Mouse (Mus musculus) limb, embryonic 14.5 days (tissue): ENCODE data around the gene Cachd1. TPM values are rescaled to one million over a fixed set of nuclear protein-coding genes. Genes with fewer than 3 reads are reported as not detected.
A peak's percentile ranks its signal among the peaks of the same experiment; 100 is the strongest.

Source experiments
- ATAC-seq: fragments of 200-750 bp; cut with Nextera tagmentation; 2 replicates; pipeline ENCODE4 v1.8.0; 2017; ENCODE audit warnings: low read depth, moderate number of reproducible peaks, moderate TSS enrichment; ENCODE audit not compliant: low FRiP score
- DNase-seq: peaks from one replicate; pipeline ENCODE4 v3.0.0-alpha.2; 2015; ENCODE audit warnings: low spot score
- H3K27ac ChIP-seq: fragments of 300-500 bp; sonication (generic); replicated peaks from 2 replicates; pipeline ENCODE4 v1.5.1; 2014; ENCODE audit warnings: low read depth, mild to moderate bottlenecking, low read length, moderate library complexity, mixed read lengths
- H3K27me3 ChIP-seq: fragments of 300-500 bp; sonication (generic); 2 replicates; pipeline ENCODE4 v1.6.1; 2014; ENCODE audit warnings: low read length, mixed read lengths; ENCODE audit not compliant: control insufficient read depth, insufficient read depth
- H3K36me3 ChIP-seq: fragments of 300-500 bp; sonication (generic); 2 replicates; pipeline ENCODE4 v1.6.1; 2014; ENCODE audit warnings: mild to moderate bottlenecking, low read length, moderate library complexity, mixed read lengths; ENCODE audit not compliant: control insufficient read depth, insufficient read depth
- H3K4me1 ChIP-seq: fragments of 300-500 bp; sonication (generic); 2 replicates; pipeline ENCODE4 v1.6.1; 2014; ENCODE audit warnings: antibody characterized with exemption, low read length, mixed read lengths; ENCODE audit not compliant: control insufficient read depth, insufficient read depth
- H3K4me2 ChIP-seq: fragments of 300-500 bp; sonication (generic); replicated peaks from 2 replicates; pipeline ENCODE4 v1.6.1; 2014; ENCODE audit warnings: low read depth, mild to moderate bottlenecking, low read length, moderate library complexity; ENCODE audit not compliant: severe bottlenecking
- H3K4me3 ChIP-seq: fragments of 300-500 bp; sonication (generic); replicated peaks from 2 replicates; pipeline ENCODE4 v1.5.1; 2014; ENCODE audit warnings: low read length
- H3K9ac ChIP-seq: fragments of 300-500 bp; sonication (generic); 2 replicates; pipeline ENCODE4 v1.6.1; 2014; ENCODE audit warnings: mild to moderate bottlenecking, low read depth, low read length, moderate library complexity; ENCODE audit not compliant: severe bottlenecking
- H3K9me3 ChIP-seq: fragments of 300-500 bp; sonication (generic); 2 replicates; pipeline ENCODE4 v1.6.1; 2016; ENCODE audit warnings: low read length; ENCODE audit not compliant: control insufficient read depth
- POLR2A ChIP-seq: fragments of 200-500 bp; IDR thresholded peaks from 2 replicates; pipeline ENCODE4 v1.8.0; 2012; ENCODE audit warnings: inconsistent platforms, mild to moderate bottlenecking, moderate library complexity, borderline replicate concordance; ENCODE audit not compliant: insufficient read depth, insufficient read length; ENCODE audit errors: extremely low read depth
- WGBS: fragments of 180-500 bp; shearing (Covaris S2); extraction: QIAGEN DNeasy Blood & Tissue Kit; methylation state at CpG from one replicate; pipeline ENCODE4 v1.1.7; 2014; 5-methylcytosine and 5-hydroxymethylcytosine counted together
- polyA plus RNA-seq, 2 experiments: library from polyadenylated mRNA; depleted of rRNA in 1 of 2; stranded (reverse) in 1 of 2; unstranded in 1 of 2; fragments of >200 nt; fragmentation: Nextera tagmentation in 1 of 2; extraction: Ambion mirVana in 1 of 2; gene quantifications; 2 replicates each; pipeline versions ENCODE4 v1.2.1 to v1.2.3; 2012 to 2014

Gene Cachd1
- polyA plus RNA-seq, 2 experiments = 37.3 to 103 TPM

GRCm38 (mm10) chr4:100850846-100851495, 74.5 kb downstream of the Cachd1 start:
- H3K4me3 ChIP-seq = no peak overlapping the region
- H3K4me1 ChIP-seq = peaks cover 54% of the 10 kb centered on the region
- ATAC-seq = no peak
- H3K27ac ChIP-seq = no peak overlapping the region
- no peaks in the 10 kb centered on the region for H3K9me3 ChIP-seq
- DNase-seq = no peak
- no peaks in the 10 kb centered on the region for H3K27me3 ChIP-seq
- 65% methylated on average over 7 of the region's 7 CpGs for WGBS
- H3K36me3 ChIP-seq = no peaks in the 10 kb centered on the region
- H3K4me2 ChIP-seq = no peak overlapping the region
- no peak overlapping the region for H3K9ac ChIP-seq
- no peak for TF ChIP-seq POLR2A

- H3K4me1 ChIP-seq = peaks cover 58% of the 10 kb centered on the region
- H3K27me3 ChIP-seq = no peaks in the 10 kb centered on the region
- no peak for TF ChIP-seq POLR2A
- DNase-seq (no peak), ATAC-seq (no peak)
- WGBS = 25% methylated on average over 3 of the region's 3 CpGs
- H3K36me3 ChIP-seq = no peaks in the 10 kb centered on the region
- H3K27ac ChIP-seq = peak overlapping the region; percentile 15; the same call in 1 of the 2 replicates
- no peak overlapping the region for H3K9ac ChIP-seq
- no peaks in the 10 kb centered on the region for H3K9me3 ChIP-seq
- no peak overlapping the region for H3K4me3 ChIP-seq
- no peak overlapping the region for H3K4me2 ChIP-seq
Observed at GRCm38 (mm10) chr4:100852448-100852847, 76.0 kb downstream of the Cachd1 start.

DNA sequence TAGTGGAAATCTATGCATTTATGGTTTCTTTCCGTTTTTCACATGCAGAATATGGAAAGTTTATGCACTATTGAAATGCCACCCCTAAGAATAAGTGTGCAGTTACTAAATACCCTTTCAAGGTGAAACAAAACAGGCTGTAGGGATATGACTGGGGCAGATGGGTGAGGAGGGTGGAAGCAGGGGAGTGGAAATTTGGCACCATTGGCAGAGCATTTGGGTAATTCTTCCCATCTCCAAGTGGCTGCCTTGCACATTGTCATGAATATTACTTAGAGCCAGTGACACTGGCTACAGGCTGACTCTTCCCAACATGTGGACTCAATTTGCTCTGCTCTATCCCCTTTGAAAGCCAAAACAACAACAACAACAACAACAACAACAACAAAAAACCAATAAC, 77.0 kb downstream of the Cachd1 start:
- DNase-seq = no peak
- H3K4me3 ChIP-seq = no peak overlapping the region
- 0 out of 2 replicates have a peak overlapping the region, but pooled peaks have one; percentile 15 for H3K27ac ChIP-seq
- no peak overlapping the region for H3K9ac ChIP-seq
- no peaks in the 10 kb centered on the region for H3K9me3 ChIP-seq
- peaks cover 62% of the 10 kb centered on the region for H3K4me1 ChIP-seq
- H3K27me3 ChIP-seq = no peaks in the 10 kb centered on the region
- WGBS = 32% methylated on average over 1 of the region's 1 CpGs
- no peak for TF ChIP-seq POLR2A
- no peak overlapping the region for H3K4me2 ChIP-seq
- no peak for ATAC-seq
- H3K36me3 ChIP-seq = no peaks in the 10 kb centered on the region

DNA sequence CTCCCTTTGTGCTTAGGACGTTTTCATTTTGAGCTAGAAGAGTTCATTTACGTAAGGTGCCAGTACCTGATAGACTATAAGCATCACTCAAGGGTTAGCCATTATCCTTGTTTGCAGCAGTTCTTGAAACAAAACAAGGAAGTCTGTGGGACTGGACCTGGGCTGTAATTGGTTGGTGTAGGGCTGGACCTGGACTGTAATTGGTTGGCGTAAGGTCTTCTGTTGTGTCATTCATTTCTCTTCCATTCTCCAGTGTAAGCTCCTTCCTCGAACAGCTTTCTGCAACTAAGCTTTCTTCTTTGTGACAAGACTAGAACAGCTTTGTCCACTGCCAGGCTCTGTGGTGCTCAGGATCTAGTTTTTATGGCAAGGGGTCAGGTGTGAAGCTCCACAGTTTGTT, 78.9 kb downstream of the Cachd1 start:
- TF ChIP-seq POLR2A = no peak
- Histone ChIP-seq H3K27ac (no peak overlapping the region), H3K27me3 (no peaks in the 10 kb centered on the region), H3K36me3 (no peaks in the 10 kb centered on the region), H3K4me1 (peaks cover 68% of the 10 kb centered on the region), H3K4me2 (no peak overlapping the region), H3K9me3 (no peaks in the 10 kb centered on the region), H3K9ac (no peak overlapping the region), H3K4me3 (no peak overlapping the region)
- ATAC-seq (no peak), DNase-seq (no peak)
- 71% methylated on average over 4 of the region's 4 CpGs for WGBS

- Histone ChIP-seq H3K36me3 (no peaks in the 10 kb centered on the region), H3K4me1 (peaks cover 62% of the 10 kb centered on the region), H3K27ac (no peak overlapping the region; the same call in 1 of the 2 replicates), H3K9me3 (no peaks in the 10 kb centered on the region), H3K4me3 (no peak overlapping the region), H3K9ac (no peak overlapping the region), H3K4me2 (no peak overlapping the region), H3K27me3 (no peaks in the 10 kb centered on the region)
- WGBS = 22% methylated on average over 3 of the region's 3 CpGs
- peak; percentile 46; the same call in 1 of the 2 replicates for ATAC-seq
- DNase-seq = peak; percentile 53
- TF ChIP-seq POLR2A = no peak
Observed at GRCm38 (mm10) chr4:100857411-100857869, 81.0 kb downstream of the Cachd1 start.

DNA sequence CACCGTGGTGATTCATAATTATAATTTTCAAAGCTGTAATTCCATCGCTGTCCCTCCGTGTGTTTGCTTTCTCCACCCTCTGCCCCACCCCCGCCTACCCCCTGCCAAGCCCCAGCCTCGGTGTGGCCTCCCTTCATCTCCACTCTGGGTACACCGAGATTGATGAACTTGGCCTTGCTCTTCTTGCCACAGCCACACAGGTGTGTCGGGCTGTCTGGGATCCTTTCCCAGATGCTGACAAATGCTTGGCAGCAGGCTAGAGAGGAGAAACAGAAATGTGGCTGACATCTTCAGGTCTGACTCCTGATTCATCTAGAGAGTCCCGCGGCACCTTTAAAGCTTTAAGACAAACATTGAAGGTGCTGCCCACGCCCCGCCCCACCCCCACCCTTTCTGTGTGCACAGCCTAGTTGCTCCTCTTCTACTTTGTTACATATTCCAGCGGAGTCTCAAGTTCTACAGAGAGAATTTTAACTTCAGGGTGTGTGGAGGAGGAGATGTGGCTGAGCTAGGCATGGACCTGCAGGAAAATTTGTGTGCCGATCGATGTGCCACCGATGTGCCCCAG, 87.5 kb downstream of the Cachd1 start:
- TF ChIP-seq POLR2A = no peak
- Histone ChIP-seq H3K4me1 (peaks cover 30% of the 10 kb centered on the region), H3K4me2 (peak overlapping the region; percentile 14; the same call in 1 of the 2 replicates), H3K4me3 (no peak overlapping the region), H3K27me3 (no peaks in the 10 kb centered on the region), H3K27ac (no peak overlapping the region), H3K36me3 (no peaks in the 10 kb centered on the region), H3K9me3 (no peaks in the 10 kb centered on the region), H3K9ac (no peak overlapping the region)
- WGBS = 23% methylated on average over 15 of the region's 15 CpGs
- DNase-seq = no peak
- ATAC-seq = no peak
